Mouse (Mus musculus): ENCODE measurements around the gene Olfr980. TPM values are rescaled to one million over a fixed set of nuclear protein-coding genes. Genes with fewer than 3 reads are reported as not detected.
"Not testable (repeated sequence)": the region's sequence is repeated elsewhere in the genome, so short reads cannot be mapped to it uniquely, and the experiment has no call there.

The Olfr980 gene
- total RNA-seq, 1 experiment: not detected

GRCm38 (mm10) chr9:39991813-39992212, 17.6 kb downstream of the Olfr980 start, which contains the start of gene Olfr978:
Gene Olfr978 (plus strand): TSS chr9:39992113.
- no peaks in the 10 kb centered on the region for H3K9me3 ChIP-seq (ENCODE audit: control insufficient read depth, insufficient read depth, low read depth, low read length)
- DNase-seq (ENCODE audit: low read depth, low spot score): no peak
- no peaks in the 10 kb centered on the region for H3K36me3 ChIP-seq (ENCODE audit: control insufficient read depth, insufficient read depth, low read length, poor library complexity, severe bottlenecking)
- no peak for TF ChIP-seq MAFK (IDR thresholded peaks at IDR 0.05; ENCODE audit: insufficient read depth, low read depth, low read length)
- TF ChIP-seq CHD2 (IDR thresholded peaks at IDR 0.05; ENCODE audit: low read depth, low read length): no peak
- no peak for TF ChIP-seq ZNF384 (IDR thresholded peaks at IDR 0.05; ENCODE audit: low read depth, low read length)
- TF ChIP-seq ZC3H11A (IDR thresholded peaks at IDR 0.05; ENCODE audit: borderline replicate concordance, low read depth, low read length): no peak
- TF ChIP-seq HCFC1 (IDR thresholded peaks at IDR 0.05; ENCODE audit: borderline replicate concordance, insufficient read depth, low read length): no peak
- in situ Hi-C loops (cut with MboI; ENCODE audit: low sequenced_read_pairs in 2 of 2, unreplicated experiment in 2 of 2): no loop called here
- no peak within 1 kb of the TSS for H3K9ac ChIP-seq (ENCODE audit: insufficient read depth, low read depth, low read length, poor library complexity, severe bottlenecking)
- H3K27ac ChIP-seq (ENCODE audit: insufficient read depth, low read depth, low read length, poor library complexity, severe bottlenecking): no peak within 1 kb of the TSS
- H3K4me1 ChIP-seq (ENCODE audit: control insufficient read depth in 2 of 2, insufficient read depth in 2 of 2, low read length in 2 of 2, poor library complexity in 1 of 2): no peaks in the 10 kb centered on the region
- no peak within 1 kb of the TSS for H3K4me3 ChIP-seq (ENCODE audit: insufficient read depth in 1 of 2, low read depth in 1 of 2, low read length in 2 of 2, poor library complexity in 1 of 2, severe bottlenecking in 1 of 2)

GRCm38 (mm10) chr9:39976581-39977145, 32.7 kb downstream of the Olfr980 start:
- DNase-seq (ENCODE audit: low read depth, low spot score); in situ Hi-C loops (cut with MboI; ENCODE audit: low sequenced_read_pairs in 2 of 2, unreplicated experiment in 2 of 2); H3K36me3 ChIP-seq (ENCODE audit: control insufficient read depth, insufficient read depth, low read length, poor library complexity, severe bottlenecking); H3K9me3 ChIP-seq (ENCODE audit: control insufficient read depth, insufficient read depth, low read depth, low read length); H3K27ac ChIP-seq (ENCODE audit: insufficient read depth, low read depth, low read length, poor library complexity, severe bottlenecking); H3K9ac ChIP-seq (ENCODE audit: insufficient read depth, low read depth, low read length, poor library complexity, severe bottlenecking); H3K4me1 ChIP-seq (ENCODE audit: control insufficient read depth in 2 of 2, insufficient read depth in 2 of 2, low read length in 2 of 2, poor library complexity in 1 of 2); H3K4me3 ChIP-seq (ENCODE audit: insufficient read depth in 1 of 2, low read depth in 1 of 2, low read length in 2 of 2, poor library complexity in 1 of 2, severe bottlenecking in 1 of 2): not testable (repeated sequence)
- TF ChIP-seq MAFK (IDR thresholded peaks at IDR 0.05; ENCODE audit: insufficient read depth, low read depth, low read length): peak; percentile 77

- H3K4me1 ChIP-seq (ENCODE audit: control insufficient read depth in 2 of 2, insufficient read depth in 2 of 2, low read length in 2 of 2, poor library complexity in 1 of 2); H3K4me3 ChIP-seq (ENCODE audit: insufficient read depth in 1 of 2, low read depth in 1 of 2, low read length in 2 of 2, poor library complexity in 1 of 2, severe bottlenecking in 1 of 2); H3K9ac ChIP-seq (ENCODE audit: insufficient read depth, low read depth, low read length, poor library complexity, severe bottlenecking); H3K27ac ChIP-seq (ENCODE audit: insufficient read depth, low read depth, low read length, poor library complexity, severe bottlenecking); H3K9me3 ChIP-seq (ENCODE audit: control insufficient read depth, insufficient read depth, low read depth, low read length); H3K36me3 ChIP-seq (ENCODE audit: control insufficient read depth, insufficient read depth, low read length, poor library complexity, severe bottlenecking); in situ Hi-C loops (cut with MboI; ENCODE audit: low sequenced_read_pairs in 2 of 2, unreplicated experiment in 2 of 2); DNase-seq (ENCODE audit: low read depth, low spot score): not testable (repeated sequence)
These were observed 48.3 kb downstream of the Olfr980 start, which contains the start of gene Olfr976 for GRCm38 (mm10) chr9:39961033-39961432. Gene Olfr976 (minus strand): TSS chr9:39961133.

Other genes starting within 250 kb of the Olfr980 start
- gene Olfr968, start 226.3 kb downstream of the Olfr980 start, total RNA-seq (2012; rRNA removed): 0.05 TPM in 1 of 2 replicates, not detected in the other
- gene Olfr969, start 218.6 kb downstream of the Olfr980 start, total RNA-seq (2012; rRNA removed): not detected in 2 replicates
- not detected in 2 replicates for gene Olfr970, start 200.7 kb downstream of the Olfr980 start, total RNA-seq (2012; rRNA removed)
- gene Olfr971, start 172.7 kb downstream of the Olfr980 start, total RNA-seq (2012; rRNA removed): not detected in 2 replicates
- not detected in 2 replicates for gene Olfr972, start 143.2 kb downstream of the Olfr980 start, total RNA-seq (2012; rRNA removed)
- not detected in 2 replicates for gene Olfr229, start 102.2 kb downstream of the Olfr980 start, total RNA-seq (2012; rRNA removed)
- gene Olfr974, start 72.1 kb downstream of the Olfr980 start, total RNA-seq (2012; rRNA removed): not detected in 2 replicates
- not detected in 2 replicates for gene Olfr975, start 57.5 kb downstream of the Olfr980 start, total RNA-seq (2012; rRNA removed)
- gene Olfr976, start 48.4 kb downstream of the Olfr980 start, total RNA-seq (2012; rRNA removed): not detected in 2 replicates
- gene Olfr978, start 17.5 kb downstream of the Olfr980 start, total RNA-seq (2012; rRNA removed): not detected in 2 replicates
- 0.13 TPM in 1 of 2 replicates, not detected in the other for gene Olfr979, start 6.1 kb downstream of the Olfr980 start, total RNA-seq (2012; rRNA removed)
- not detected in 2 replicates for gene Olfr981, start 11.9 kb upstream of the Olfr980 start, total RNA-seq (2012; rRNA removed)
- 0.05 TPM in 1 of 2 replicates, not detected in the other for gene Olfr982, start 64.2 kb upstream of the Olfr980 start, total RNA-seq (2012; rRNA removed)
- 0.13 and 0.21 TPM in 2 replicates for gene Olfr983, start 84.0 kb upstream of the Olfr980 start, total RNA-seq (2012; rRNA removed)
- gene Olfr984, start 104.6 kb upstream of the Olfr980 start, total RNA-seq (2012; rRNA removed): 0.36 and 0.48 TPM in 2 replicates
- gene Olfr985, start 120.6 kb upstream of the Olfr980 start, total RNA-seq (2012; rRNA removed): 3.4 and 3.8 TPM in 2 replicates
- gene Tmem225, start 138.5 kb upstream of the Olfr980 start, total RNA-seq (2012; rRNA removed): not detected in 2 replicates
- 0.31 and 0.53 TPM in 2 replicates for gene Olfr986, start 171.3 kb upstream of the Olfr980 start, total RNA-seq (2012; rRNA removed)
- gene Zfp202, start 182.7 kb upstream of the Olfr980 start, total RNA-seq (2012; rRNA removed): 2.1 and 2.2 TPM in 2 replicates

Measured in ES-E14 (cell line).